ENCODE assay signal across 23 mouse cellular contexts in the genomic region with DNA sequence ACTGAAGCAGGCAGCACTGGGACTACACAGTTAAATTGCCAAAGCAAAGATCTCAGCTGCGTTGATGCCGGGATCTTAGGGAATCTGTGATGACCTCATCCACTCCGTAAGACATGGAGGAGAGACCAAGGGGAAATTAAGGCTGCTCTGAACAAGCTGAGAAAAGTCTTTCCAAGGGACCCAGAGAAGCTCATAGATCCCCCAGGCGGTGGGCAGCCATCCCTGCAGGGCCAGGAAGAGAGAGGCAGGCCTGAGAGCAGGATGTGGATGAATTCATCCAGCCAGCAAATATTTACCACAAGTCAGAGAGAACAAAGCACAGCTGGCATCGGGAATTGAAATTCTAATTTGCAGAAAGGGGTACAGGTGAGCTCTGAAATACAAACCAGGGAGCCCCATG. TPM values are rescaled to one million over a fixed set of nuclear protein-coding genes. Genes with fewer than 3 reads are reported as not detected.
A peak's percentile ranks its signal among the peaks of the same experiment; 100 is the strongest.
DNase-seq lines count a peak whose midpoint lies in the region; ATAC-seq lines count a peak whose summit lies in the region.
"Had no signal": no experiment of that assay in that cellular context is flagged by ENCODE, and none has a peak within 500 bp of the region (broad histone marks: within the 10 kb centered on the region; RNA-seq: fewer than 3 reads in every experiment).

No protein-coding gene starts in this region.

- ATAC-seq in forebrain, embryonic 13.5 days = no peak
- no peak for ATAC-seq in forebrain, embryonic 12.5 days (ENCODE audit: low FRiP score)
- ATAC-seq in midbrain, embryonic 13.5 days = no peak
- ATAC-seq: CD4-positive, CD25-positive, alpha-beta regulatory T cell, adult 4 months; inflammation-experienced regulatory T-cells, adult 6 months had no signal

- WGBS in forebrain, embryonic 13.5 days = 47% methylated on average over 5 of the region's 5 CpGs
- 47% methylated on average over 5 of the region's 5 CpGs for WGBS in forebrain, embryonic 12.5 days
- WGBS in midbrain, embryonic 13.5 days = 50% methylated on average over 5 of the region's 5 CpGs

- no peaks in the 10 kb centered on the region for H3K9me3 ChIP-seq in forebrain, embryonic 13.5 days (replicated peaks)
- H3K9me3 ChIP-seq in forebrain, embryonic 12.5 days = no peaks in the 10 kb centered on the region
- no peaks in the 10 kb centered on the region for H3K9me3 ChIP-seq in midbrain, embryonic 13.5 days
- H3K9me3 ChIP-seq: heart, embryonic 10.5 days; hindbrain, embryonic 12.5 days; midbrain, embryonic 12.5 days had no signal

- H3K4me1 ChIP-seq in forebrain, embryonic 13.5 days = peaks cover 38% of the 10 kb centered on the region
- H3K4me1 ChIP-seq in forebrain, embryonic 12.5 days = peaks cover 35% of the 10 kb centered on the region
- peaks cover 39% of the 10 kb centered on the region for H3K4me1 ChIP-seq in midbrain, embryonic 13.5 days (replicated peaks)

- DNase-seq in kidney, postnatal 4 days = peak; percentile 40 to 52
- no peak for DNase-seq in kidney, postnatal 14 days
- DNase-seq in ES-CJ7 (ENCODE audit: low read depth, low spot score) (peak; percentile 55), liver (no peak)
- DNase-seq in right cerebral cortex, adult 2 months (ENCODE audit: low spot score in 2 of 2) = no peak
- DNase-seq: adrenal gland, adult 2 months; cerebellum, adult 8-10 months; kidney, adult 9 months; left cerebral cortex, postnatal 4 days; lung, adult 18-20 months; thymus, postnatal 14 days had no signal

- peaks cover 26% of the 10 kb centered on the region for H3K27me3 ChIP-seq in forebrain, embryonic 13.5 days
- H3K27me3 ChIP-seq in forebrain, embryonic 12.5 days = peaks cover 44% of the 10 kb centered on the region
- peaks cover 8% of the 10 kb centered on the region for H3K27me3 ChIP-seq in midbrain, embryonic 13.5 days
- H3K27me3 ChIP-seq: hindbrain, embryonic 12.5 days had no signal

- H3K9ac ChIP-seq in forebrain, embryonic 13.5 days = peak overlapping the region; percentile 37; the same call in 1 of the 2 replicates
- no peak overlapping the region for H3K9ac ChIP-seq in forebrain, embryonic 12.5 days
- no peak overlapping the region for H3K9ac ChIP-seq in midbrain, embryonic 13.5 days (replicated peaks)
- H3K9ac ChIP-seq: hindbrain, embryonic 12.5 days; midbrain, embryonic 12.5 days had no signal

- no peak overlapping the region for H3K4me3 ChIP-seq in forebrain, embryonic 13.5 days
- no peak overlapping the region for H3K4me3 ChIP-seq in forebrain, embryonic 12.5 days (replicated peaks)
- no peak overlapping the region for H3K4me3 ChIP-seq in midbrain, embryonic 13.5 days (replicated peaks)
- H3K4me3 ChIP-seq: heart, embryonic 10.5 days; hindbrain, embryonic 12.5 days; left cerebral cortex, adult 2 months; midbrain, embryonic 12.5 days had no signal

- H3K27ac ChIP-seq in forebrain, embryonic 13.5 days = no peak overlapping the region
- H3K27ac ChIP-seq in forebrain, embryonic 12.5 days = no peak overlapping the region
- H3K27ac ChIP-seq in midbrain, embryonic 13.5 days = peak overlapping the region; percentile 11; the same call in 1 of the 2 replicates
- H3K27ac ChIP-seq: heart, embryonic 10.5 days; hindbrain, embryonic 12.5 days; left cerebral cortex, adult 2 months; macrophage had no signal

- no peaks in the 10 kb centered on the region for H3K36me3 ChIP-seq in forebrain, embryonic 13.5 days (ENCODE audit: poor library complexity, severe bottlenecking)
- H3K36me3 ChIP-seq in forebrain, embryonic 12.5 days (replicated peaks) = no peaks in the 10 kb centered on the region
- H3K36me3 ChIP-seq in midbrain, embryonic 13.5 days = no peaks in the 10 kb centered on the region
- H3K36me3 ChIP-seq: G1E; heart, embryonic 10.5 days; hindbrain, embryonic 12.5 days; midbrain, embryonic 12.5 days had no signal

- H3K4me2 ChIP-seq in forebrain, embryonic 13.5 days = no peak overlapping the region
- no peak overlapping the region for H3K4me2 ChIP-seq in forebrain, embryonic 12.5 days
- H3K4me2 ChIP-seq in midbrain, embryonic 13.5 days (replicated peaks) = no peak overlapping the region
- H3K4me2 ChIP-seq: hindbrain, embryonic 12.5 days; liver, embryonic 11.5 days; midbrain, embryonic 12.5 days had no signal

RNA-seq across cellular contexts. Expression of a gene that starts 8.7 kb away (rescaled TPM):
- 0.13 and 0.34 TPM in 2 replicates for polyA plus RNA-seq in forebrain, embryonic 13.5 days (2015; fragmentation: Nextera tagmentation; extraction: Ambion mirVana)
- polyA plus RNA-seq in forebrain, embryonic 12.5 days (2016; fragmentation: Nextera tagmentation; extraction: Ambion mirVana) = 0.17 and 0.31 TPM in 2 replicates
- 0.30 and 0.39 TPM in 2 replicates for polyA plus RNA-seq in midbrain, embryonic 13.5 days (2015; fragmentation: Nextera tagmentation; extraction: Ambion mirVana)
- polyA plus RNA-seq: G1E; inflammation-experienced regulatory T-cells, adult 6 months had no signal

Comparison
In these comparisons a context has a peak if more than half of its experiments do, and no peak if none do; other contexts are left out.
1. DNase-seq: peak in kidney, postnatal 4 days (2 of 2) and ES-CJ7 (single experiment); none in kidney, postnatal 14 days (single experiment), liver (single experiment) and right cerebral cortex, adult 2 months (0 of 2).